20 mouse cellular contexts compared by ENCODE assay signal in genomic region chr12:71718911-71719310, GRCm38 (mm10).
A peak's percentile ranks its signal among the peaks of the same experiment; 100 is the strongest.
DNase-seq lines count a peak whose midpoint lies in the region; ATAC-seq lines count a peak whose summit lies in the region.
"Had no signal": no experiment of that assay in that cellular context is flagged by ENCODE, and none has a peak within 500 bp of the region (broad histone marks: within the 10 kb centered on the region; RNA-seq: fewer than 3 reads in every experiment).

No protein-coding gene starts in this region.

- H3K27ac ChIP-seq in heart, embryonic 10.5 days = no peak overlapping the region
- H3K27ac ChIP-seq in lung, embryonic 15.5 days = no peak overlapping the region
- H3K27ac ChIP-seq in limb, embryonic 15.5 days = no peak overlapping the region
- H3K27ac ChIP-seq: forebrain, embryonic 15.5 days; heart, embryonic 15.5 days; hindbrain, embryonic 10.5 days; hindbrain, postnatal 0 days; left cerebral cortex, adult 2 months; midbrain, embryonic 15.5 days; stomach, postnatal 0 days had no signal

- WGBS in heart, embryonic 10.5 days = 70% methylated on average over 7 of the region's 7 CpGs
- 24% methylated on average over 7 of the region's 7 CpGs for WGBS in lung, embryonic 15.5 days
- 45% methylated on average over 7 of the region's 7 CpGs for WGBS in limb, embryonic 15.5 days

- no peaks in the 10 kb centered on the region for H3K9me3 ChIP-seq in heart, embryonic 10.5 days
- no peaks in the 10 kb centered on the region for H3K9me3 ChIP-seq in lung, embryonic 15.5 days
- H3K9me3 ChIP-seq in limb, embryonic 15.5 days = no peaks in the 10 kb centered on the region
- H3K9me3 ChIP-seq: forebrain, embryonic 15.5 days; G1E; heart, embryonic 15.5 days; hindbrain, embryonic 10.5 days; midbrain, embryonic 15.5 days had no signal

- H3K27me3 ChIP-seq in heart, embryonic 10.5 days (ENCODE audit: insufficient read depth, poor library complexity, severe bottlenecking) = no peaks in the 10 kb centered on the region
- H3K27me3 ChIP-seq in lung, embryonic 15.5 days = no peaks in the 10 kb centered on the region
- no peaks in the 10 kb centered on the region for H3K27me3 ChIP-seq in limb, embryonic 15.5 days
- H3K27me3 ChIP-seq: forebrain, embryonic 15.5 days; heart, embryonic 15.5 days; midbrain, embryonic 15.5 days had no signal

- no peak overlapping the region for H3K9ac ChIP-seq in lung, embryonic 15.5 days
- H3K9ac ChIP-seq in limb, embryonic 15.5 days = no peak overlapping the region
- H3K9ac ChIP-seq: forebrain, embryonic 15.5 days; heart, embryonic 15.5 days; liver, postnatal 0 days; midbrain, embryonic 15.5 days had no signal

- ATAC-seq in lung, embryonic 15.5 days (ENCODE audit: borderline replicate concordance, extremely low read depth, low FRiP score, low TSS enrichment) = no peak
- ATAC-seq in limb, embryonic 15.5 days (ENCODE audit: insufficient number of reproducible peaks, low FRiP score, low TSS enrichment, low read depth) = no peak
- ATAC-seq in cerebellum, adult (ENCODE audit: insufficient number of reproducible peaks, low FRiP score, low TSS enrichment) = no peak
- ATAC-seq: CD4-positive, CD25-positive, alpha-beta regulatory T cell, adult 4 months; forebrain, embryonic 15.5 days; hindbrain, postnatal 0 days; liver, postnatal 0 days; midbrain, embryonic 15.5 days had no signal

- no peaks in the 10 kb centered on the region for H3K36me3 ChIP-seq in heart, embryonic 10.5 days
- H3K36me3 ChIP-seq in lung, embryonic 15.5 days = no peaks in the 10 kb centered on the region
- no peaks in the 10 kb centered on the region for H3K36me3 ChIP-seq in limb, embryonic 15.5 days
- H3K36me3 ChIP-seq: forebrain, embryonic 15.5 days; G1E; heart, embryonic 15.5 days; hindbrain, embryonic 10.5 days; midbrain, embryonic 15.5 days had no signal

- peak; percentile 61 for DNase-seq in heart, embryonic 10.5 days (ENCODE audit: low spot score)
- no peak for DNase-seq in heart, postnatal 36 days
- no peak for DNase-seq in lung, postnatal 14 days
- no peak for DNase-seq in adrenal gland, adult (ENCODE audit: inconsistent age in 2 of 2, low spot score in 1 of 2)
- DNase-seq: cerebellum, adult 9-10 months; gastrocnemius, postnatal 14 days; layer of hippocampus, adult 9-11 months; liver, postnatal 0 days had no signal

- no peak overlapping the region for H3K4me3 ChIP-seq in heart, embryonic 10.5 days
- no peak overlapping the region for H3K4me3 ChIP-seq in lung, embryonic 15.5 days
- H3K4me3 ChIP-seq in limb, embryonic 15.5 days = peak overlapping the region; percentile 3; the same call in 1 of the 2 replicates
- H3K4me3 ChIP-seq: forebrain, embryonic 15.5 days; heart, embryonic 15.5 days; hindbrain, embryonic 10.5 days; left cerebral cortex, adult 2 months; midbrain, embryonic 15.5 days had no signal

- intact Hi-C loops in heart, postnatal 36 days (cut with DNase I) = no loop called here

- peak overlapping the region; percentile 36 for H3K4me2 ChIP-seq in lung, embryonic 15.5 days
- peak overlapping the region; percentile 24; the same call in 1 of the 2 replicates for H3K4me2 ChIP-seq in limb, embryonic 15.5 days
- H3K4me2 ChIP-seq: forebrain, embryonic 15.5 days; heart, embryonic 15.5 days; midbrain, embryonic 15.5 days had no signal

- H3K4me1 ChIP-seq in heart, embryonic 10.5 days = peaks cover 15% of the 10 kb centered on the region; the same call in 1 of the 2 replicates
- no peaks in the 10 kb centered on the region for H3K4me1 ChIP-seq in lung, embryonic 15.5 days
- H3K4me1 ChIP-seq in limb, embryonic 15.5 days = peaks cover 7% of the 10 kb centered on the region
- H3K4me1 ChIP-seq: forebrain, embryonic 15.5 days; hindbrain, embryonic 10.5 days; midbrain, embryonic 15.5 days had no signal
